Mouse (Mus musculus) WW6 (cell line): ENCODE measurements around the gene Pqlc2.

Experiments used
- DNase-seq: peaks from one replicate; pipeline ENCODE4 v3.0.0-alpha.2; 2013; ENCODE audit warnings: low read depth, low spot score

Gene Pqlc2

GRCm38 (mm10) chr4:139265783-139266499, 44.6 kb downstream of the Pqlc2 start:
- DNase-seq = no peak

GRCm38 (mm10) chr4:139262981-139263380, 47.5 kb downstream of the Pqlc2 start:
- no peak for DNase-seq

GRCm38 (mm10) chr4:139259302-139259871, 51.1 kb downstream of the Pqlc2 start:
- DNase-seq = no peak

GRCm38 (mm10) chr4:139258621-139259301, 51.7 kb downstream of the Pqlc2 start:
- DNase-seq = no peak

GRCm38 (mm10) chr4:139256708-139257107, 53.8 kb downstream of the Pqlc2 start:
- DNase-seq = no peak

- no peak for DNase-seq
These were observed 54.4 kb downstream of the Pqlc2 start for GRCm38 (mm10) chr4:139256146-139256545.

DNA sequence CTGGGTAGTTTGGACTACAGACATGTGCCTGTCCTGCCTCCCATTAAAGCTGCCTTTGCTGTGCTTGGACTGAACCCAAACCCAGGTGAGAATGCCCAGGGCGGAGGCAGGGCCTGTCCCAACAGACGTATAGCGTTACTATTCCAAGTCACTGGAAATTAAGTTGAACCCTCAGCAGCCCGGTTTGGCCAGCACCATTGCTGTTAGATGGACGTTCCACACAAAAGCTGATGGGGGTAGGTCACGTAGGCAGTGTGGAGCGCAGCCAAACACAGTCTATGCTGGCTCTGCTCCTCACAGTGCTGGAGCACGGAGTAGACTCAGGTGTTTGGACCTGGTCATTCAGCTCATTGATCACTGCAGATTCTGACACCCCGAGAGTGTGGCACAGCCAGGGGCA, 57.3 kb downstream of the Pqlc2 start:
- no peak for DNase-seq

GRCm38 (mm10) chr4:139252051-139252760, 58.3 kb downstream of the Pqlc2 start:
- DNase-seq = peak; percentile 24

DNA sequence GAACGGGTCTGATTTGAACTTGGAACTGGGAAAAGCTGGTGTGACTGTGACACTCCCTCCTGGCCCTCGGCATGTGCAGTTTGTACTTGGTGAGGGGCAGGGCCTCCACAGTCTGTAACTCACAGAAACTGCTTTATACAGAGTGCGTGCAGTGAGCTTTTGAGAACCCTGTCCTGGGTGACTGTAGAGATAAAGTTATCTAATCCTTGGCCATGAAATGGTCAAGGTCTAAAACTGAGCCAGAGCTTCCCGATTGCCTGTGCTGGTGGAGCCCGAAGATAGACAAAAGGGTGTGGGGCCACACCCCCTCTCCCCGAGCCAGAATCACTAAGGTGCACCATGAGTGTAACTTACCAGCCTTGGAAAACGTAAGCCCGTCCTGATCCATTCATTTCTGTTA, 59.6 kb downstream of the Pqlc2 start:
- DNase-seq = no peak

GRCm38 (mm10) chr4:139250043-139250442, 60.5 kb downstream of the Pqlc2 start:
- DNase-seq = no peak

- DNase-seq = no peak
These were observed 61.8 kb downstream of the Pqlc2 start for GRCm38 (mm10) chr4:139248736-139249135.

DNA sequence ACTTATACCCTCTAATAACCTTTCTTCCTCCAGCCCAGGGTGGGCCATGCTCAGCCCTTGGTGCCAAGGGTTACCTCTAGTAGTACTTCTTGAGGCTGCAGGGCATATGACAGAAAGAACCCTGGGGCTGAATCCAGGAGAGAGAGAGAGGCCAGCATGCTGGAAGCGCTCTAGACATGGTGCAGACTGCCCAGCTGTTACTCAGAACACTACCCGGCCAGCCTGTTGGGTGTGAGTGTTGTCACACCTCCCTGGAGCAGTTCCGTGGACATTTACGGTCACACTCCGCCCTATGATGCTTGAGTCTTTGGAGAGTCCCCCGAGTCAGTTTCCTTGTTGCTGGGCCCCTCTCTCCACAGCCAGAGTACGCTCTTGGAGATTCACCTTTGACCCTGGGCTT, 62.5 kb downstream of the Pqlc2 start:
- no peak for DNase-seq

GRCm38 (mm10) chr4:139246130-139246877, 64.2 kb downstream of the Pqlc2 start:
- no peak for DNase-seq

GRCm38 (mm10) chr4:139245534-139245933, 65.0 kb downstream of the Pqlc2 start:
- DNase-seq = no peak

DNA sequence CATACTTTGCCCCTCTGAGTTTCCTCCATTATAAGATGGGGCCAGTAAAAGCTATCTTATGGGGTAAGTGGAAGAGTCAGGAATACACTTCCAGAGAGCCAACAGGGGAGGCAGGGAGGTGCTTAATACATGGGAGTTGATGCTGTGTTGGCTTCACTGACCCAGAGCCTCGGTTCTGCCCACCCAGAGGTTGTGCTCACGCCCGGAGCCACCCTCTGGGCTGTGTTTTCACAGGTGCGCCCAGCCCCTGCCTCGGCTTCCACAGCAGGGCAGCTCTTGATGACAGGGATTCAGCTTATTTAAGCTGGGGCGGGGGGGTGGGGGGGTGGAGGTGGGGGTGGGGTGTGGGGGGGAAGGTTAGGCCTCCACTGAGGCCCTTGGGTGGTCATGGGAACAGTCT, 65.7 kb downstream of the Pqlc2 start:
- DNase-seq = no peak

DNA sequence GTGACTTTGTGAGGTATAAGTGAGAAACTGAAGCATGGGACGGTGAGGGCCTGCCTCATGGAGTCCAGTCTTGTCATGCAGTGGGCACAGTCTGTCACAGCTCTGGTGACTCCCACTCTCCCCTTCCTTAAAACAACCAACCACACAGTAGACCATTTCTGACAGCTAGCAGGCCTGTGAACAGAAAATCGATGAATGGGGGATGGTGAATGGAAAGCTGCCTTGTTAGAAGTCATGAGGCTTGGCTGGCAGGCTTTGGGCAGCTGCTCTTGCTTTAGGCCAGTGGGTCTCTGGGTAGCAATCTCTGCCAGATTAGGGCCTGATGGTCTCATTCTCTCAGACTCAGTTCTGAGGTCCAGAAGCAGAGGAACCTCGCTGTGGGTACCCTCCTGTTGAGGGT, 66.3 kb downstream of the Pqlc2 start:
- no peak for DNase-seq
